Mouse (Mus musculus) cortical plate, adult 2 months (tissue): ENCODE measurements around the gene Pygo2.

Experiments
- CTCF ChIP-seq: fragments of 200-500 bp; IDR thresholded peaks from 2 replicates; pipeline ENCODE4 v1.5.1; 2011; ENCODE audit warnings: mild to moderate bottlenecking, control low read depth, low read length; ENCODE audit not compliant: insufficient read depth; ENCODE audit errors: extremely low read depth
- POLR2A ChIP-seq: fragments of 200-500 bp; IDR thresholded peaks from 2 replicates; pipeline ENCODE4 v1.6.1; 2011; ENCODE audit warnings: mild to moderate bottlenecking, low read length, control low read depth; ENCODE audit not compliant: insufficient read depth; ENCODE audit errors: extremely low read depth

GRCm38 (mm10) chr3:89421810-89422473 lies 8.1 kb upstream of the Pygo2 start:
- TF ChIP-seq CTCF: no peak
- no peak for TF ChIP-seq POLR2A
